Mouse (Mus musculus): ENCODE data around the gene Alg5.
"Not testable (repeated sequence)": the region's sequence is repeated elsewhere in the genome, so short reads cannot be mapped to it uniquely, and the experiment has no call there.

The Alg5 gene

DNA sequence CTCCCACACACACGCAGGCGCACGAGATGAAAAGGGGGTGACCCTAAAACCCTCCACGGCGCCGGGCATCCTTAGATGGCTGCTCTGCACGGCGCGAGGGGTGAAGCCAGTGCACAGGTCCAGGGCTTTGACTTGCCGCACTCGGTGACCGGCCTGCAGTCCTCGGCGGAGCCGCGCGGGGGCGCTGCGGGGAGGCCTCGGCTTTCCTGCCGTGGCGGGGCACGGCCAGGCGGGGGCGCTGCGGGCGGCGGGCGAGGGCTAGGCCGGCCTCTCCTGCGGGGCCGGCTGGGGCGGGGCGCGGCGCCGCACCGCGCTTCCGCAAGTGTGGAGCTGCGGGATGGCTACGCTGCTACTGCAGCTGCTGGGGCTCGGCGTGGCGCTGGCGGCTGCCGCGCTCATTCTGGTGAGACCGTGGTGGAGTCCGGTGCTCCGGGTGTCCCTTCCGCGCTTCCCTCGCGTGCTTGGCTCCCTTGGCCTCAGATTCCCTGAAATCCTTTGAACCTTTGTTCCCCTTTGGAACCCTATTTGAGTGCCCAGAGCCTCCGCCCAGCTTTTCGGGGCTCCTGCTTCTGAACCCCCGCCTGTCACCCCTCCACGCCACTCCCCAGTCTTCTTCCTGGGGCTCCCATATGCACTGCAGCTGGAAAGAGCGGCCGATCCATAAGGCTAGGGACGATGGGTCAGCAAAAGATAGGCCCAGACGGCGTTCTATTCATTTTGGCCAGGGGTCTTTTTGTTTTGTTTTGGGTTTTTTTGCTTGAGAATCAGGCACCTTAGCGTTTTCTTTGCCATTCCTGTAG is at the start of gene Alg5, which contains the start of gene Exosc8:
Gene Alg5, plus strand, starts transcription at position 293 of the 800 bp plus-strand sequence.
Gene Exosc8, minus strand, starts transcription at position 147 of the 800 bp plus-strand sequence.
- peak; percentile 88 for DNase-seq (ENCODE audit: low spot score)

DNA sequence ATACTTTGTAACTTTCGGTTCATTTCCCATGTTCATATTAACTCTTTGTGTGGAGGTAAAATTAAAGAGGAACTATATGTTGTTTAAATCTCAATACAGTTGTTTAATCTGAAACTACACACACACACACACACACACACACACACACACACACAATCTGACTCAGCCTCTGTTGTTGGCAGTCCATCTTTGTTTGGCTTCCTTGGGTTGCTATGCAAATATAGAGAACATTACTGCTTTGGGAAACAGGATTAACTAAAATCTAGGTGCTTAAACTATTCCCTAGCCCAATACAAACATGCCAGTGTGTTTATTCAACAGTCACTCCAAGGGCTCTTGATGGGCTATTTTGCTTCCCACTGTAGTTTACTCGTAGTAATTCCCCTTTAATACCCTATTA is 48.1 kb upstream of the Alg5 start:
- DNase-seq (ENCODE audit: low spot score): no peak

DNA sequence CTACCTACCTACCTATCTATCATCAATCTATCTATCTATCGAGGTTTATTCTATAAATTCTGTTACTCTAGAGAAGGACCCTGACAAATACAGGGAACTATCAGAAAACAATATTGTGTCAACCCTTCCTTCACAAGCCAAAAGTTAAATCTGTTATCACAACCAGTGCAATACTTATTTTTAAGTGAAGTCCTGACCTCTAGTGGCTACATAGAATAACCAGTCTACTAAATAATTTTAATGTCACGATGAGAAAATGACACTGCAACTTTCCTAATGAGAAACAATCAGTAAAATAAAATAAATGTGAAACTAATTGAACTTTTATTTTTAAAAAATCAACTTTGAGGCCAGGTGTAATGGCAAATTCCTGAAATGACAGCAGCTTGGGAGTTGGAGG is 46.2 kb upstream of the Alg5 start:
- peak; percentile 37 for DNase-seq (ENCODE audit: low spot score)

DNA sequence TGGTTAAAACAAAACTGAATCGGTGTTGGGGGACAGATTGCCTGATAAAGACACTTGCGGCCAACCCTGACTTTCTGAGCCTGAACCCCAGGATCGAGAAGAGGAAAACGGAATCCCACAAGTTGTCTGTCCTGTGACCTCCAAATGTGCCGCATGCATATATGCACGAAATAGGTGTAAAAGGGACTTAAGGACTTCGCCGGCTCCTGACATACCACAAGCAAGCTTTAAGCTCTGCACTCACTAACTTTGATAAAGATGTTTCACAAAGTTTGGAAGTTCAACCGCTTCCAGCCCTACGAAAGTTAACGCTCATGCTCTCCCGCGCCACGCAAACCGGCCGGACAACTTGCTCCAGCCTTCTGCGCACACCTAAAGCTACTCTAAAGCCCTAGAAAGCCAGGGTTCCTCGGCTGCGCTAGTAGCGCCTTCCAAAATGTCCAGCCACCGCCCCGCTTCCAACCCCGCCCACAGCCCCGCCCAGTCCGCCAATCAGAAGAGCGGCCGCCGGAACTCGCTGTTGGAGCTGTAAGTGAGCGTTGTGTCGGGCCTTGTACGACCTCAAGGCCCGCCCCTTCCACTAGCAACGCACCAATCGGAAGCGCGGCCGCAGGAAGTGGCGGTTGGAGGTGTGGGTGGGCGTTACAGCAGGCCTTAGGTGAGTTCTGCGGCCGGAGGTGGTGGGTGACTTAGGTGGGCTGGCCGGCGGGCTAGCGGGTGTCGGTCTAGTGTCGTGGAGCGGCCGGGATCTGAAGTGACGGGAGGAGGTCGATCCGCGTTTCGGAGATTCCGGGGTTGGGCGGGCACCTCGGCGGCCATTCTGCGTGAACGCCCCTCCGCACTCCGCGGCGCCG is 42.9 kb upstream of the Alg5 start, which contains the start of gene Supt20:
Gene Supt20, plus strand, starts transcription at position 606 of the 854 bp plus-strand sequence.
- peak; percentile 96 for DNase-seq (ENCODE audit: low spot score)

DNA sequence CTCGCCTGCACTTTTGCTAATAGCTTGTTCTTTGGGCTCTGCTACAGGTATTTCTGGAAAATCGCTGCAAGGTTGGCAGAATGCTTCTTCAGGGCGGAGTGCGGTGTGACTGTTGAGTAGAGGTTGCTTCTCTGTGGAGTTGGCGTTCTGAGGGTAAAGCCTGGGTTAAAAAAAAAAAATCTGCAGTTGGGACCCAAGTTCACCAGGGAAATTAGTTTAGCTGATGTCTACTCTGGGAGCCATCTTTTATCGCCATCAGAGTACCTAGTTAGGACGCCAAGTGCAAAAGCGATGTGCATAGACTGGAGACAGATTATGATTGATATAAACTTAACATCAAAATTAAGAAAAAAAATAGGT is 42.3 kb upstream of the Alg5 start:
- DNase-seq (ENCODE audit: low spot score): no peak

DNA sequence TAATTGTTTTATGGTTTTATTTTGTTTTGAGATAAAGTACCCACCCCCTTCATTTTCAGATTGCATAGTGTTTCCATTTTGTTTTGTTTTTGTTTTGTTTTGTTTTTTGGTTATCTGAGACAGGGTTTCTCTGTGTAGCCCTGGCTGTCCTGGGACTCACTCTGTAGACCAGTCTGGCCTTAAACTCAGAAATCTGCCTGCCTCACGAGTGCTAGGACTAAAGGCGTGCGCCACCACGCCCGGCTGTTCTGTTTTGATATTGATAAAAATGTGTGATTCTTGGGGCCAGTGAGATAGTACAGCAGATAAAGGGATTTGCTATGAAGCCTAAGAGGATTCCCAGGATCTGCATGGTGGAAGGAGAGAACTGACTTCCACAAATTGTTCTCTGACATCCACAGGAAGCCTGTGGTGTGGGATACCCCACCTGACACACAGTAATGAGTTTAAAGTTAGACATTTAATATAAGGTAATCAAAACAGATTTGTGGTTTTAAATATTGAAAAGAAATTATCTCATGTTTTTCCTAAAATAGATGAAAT is 35.5 kb upstream of the Alg5 start:
- DNase-seq (ENCODE audit: low spot score): no peak

DNA sequence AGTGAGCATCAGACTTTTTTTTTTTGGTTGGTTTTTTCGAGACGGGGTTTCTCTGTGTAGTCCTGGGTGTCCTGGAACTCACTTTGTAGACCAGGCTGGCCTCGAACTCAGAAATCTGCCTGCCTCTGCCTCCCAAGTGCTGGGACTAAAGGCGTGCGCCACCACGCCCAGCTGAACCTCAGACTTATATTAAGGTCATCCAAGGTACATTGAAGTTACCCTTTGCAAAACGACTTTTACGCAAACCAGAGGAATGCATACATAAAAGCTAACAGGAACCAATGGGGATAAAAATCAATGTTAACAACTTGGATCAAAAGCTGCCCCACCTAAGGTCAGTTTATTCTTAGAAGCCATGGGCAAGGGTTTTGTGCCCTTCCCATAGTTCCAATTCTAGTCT is 31.2 kb upstream of the Alg5 start:
- DNase-seq (ENCODE audit: low spot score): not testable (repeated sequence)

DNA sequence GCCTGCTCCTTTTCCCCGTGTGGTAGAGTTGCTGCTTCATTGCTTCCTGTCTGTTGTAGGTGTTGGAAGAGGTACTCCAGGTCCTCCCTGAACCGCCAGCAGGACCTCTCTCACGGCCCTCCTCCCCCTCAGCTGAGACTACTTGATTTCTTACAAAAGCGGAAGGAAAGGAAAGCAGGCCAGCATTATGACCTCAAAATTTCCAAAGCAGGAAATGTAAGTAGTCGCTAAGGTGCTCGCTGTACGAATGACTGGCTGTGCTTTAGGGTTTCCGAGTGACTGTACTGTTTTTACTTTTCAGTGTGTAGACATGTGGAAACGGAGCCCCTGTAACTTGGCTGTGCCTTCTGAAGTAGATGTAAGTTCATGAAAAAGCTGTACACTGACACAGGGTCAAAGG is 26.4 kb upstream of the Alg5 start:
- no peak for DNase-seq (ENCODE audit: low spot score)

DNA sequence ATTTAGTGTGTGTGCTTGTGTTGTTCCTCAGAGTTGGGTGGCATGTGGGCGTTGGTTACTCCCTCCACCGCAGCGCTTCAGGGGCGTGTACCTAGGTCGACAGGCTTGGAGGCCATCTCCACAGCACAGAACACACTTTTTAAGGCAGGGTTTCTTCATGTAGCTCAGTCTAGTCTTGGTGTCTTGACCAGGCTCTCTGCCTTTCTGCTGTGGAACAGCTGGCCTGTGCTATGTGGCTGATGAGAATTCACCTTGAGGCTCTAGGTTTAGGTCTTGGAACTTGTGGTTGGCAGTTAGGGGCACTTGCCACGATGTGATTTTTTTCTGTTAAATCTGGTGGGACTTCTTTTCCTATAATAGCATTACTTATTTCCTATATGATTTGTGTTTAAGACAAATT is 21.1 kb upstream of the Alg5 start, which contains the start of gene Gm21958:
Gene Gm21958, minus strand, starts transcription at position 101 of the 400 bp plus-strand sequence.
- DNase-seq (ENCODE audit: low spot score): no peak

DNA sequence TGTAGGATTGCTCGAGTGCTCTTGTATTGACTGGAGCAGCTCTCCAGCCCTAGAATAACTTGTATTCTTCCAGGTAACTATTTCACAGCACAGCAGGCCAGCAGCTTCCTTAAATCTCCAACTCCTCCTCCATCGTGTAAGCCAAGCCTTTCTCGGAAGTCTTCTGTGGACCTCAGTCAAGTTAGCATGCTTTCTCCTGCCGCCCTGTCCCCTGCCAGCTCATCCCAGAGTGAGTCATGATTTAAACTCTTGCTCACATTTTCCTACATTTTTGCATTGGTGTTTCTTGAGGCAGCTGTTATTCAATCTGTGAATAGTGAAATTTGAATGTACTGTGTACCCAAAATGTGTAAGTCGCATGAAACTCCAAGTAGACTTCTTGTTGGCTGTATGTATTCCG is 19.9 kb upstream of the Alg5 start:
- DNase-seq (ENCODE audit: low spot score): no peak

DNA sequence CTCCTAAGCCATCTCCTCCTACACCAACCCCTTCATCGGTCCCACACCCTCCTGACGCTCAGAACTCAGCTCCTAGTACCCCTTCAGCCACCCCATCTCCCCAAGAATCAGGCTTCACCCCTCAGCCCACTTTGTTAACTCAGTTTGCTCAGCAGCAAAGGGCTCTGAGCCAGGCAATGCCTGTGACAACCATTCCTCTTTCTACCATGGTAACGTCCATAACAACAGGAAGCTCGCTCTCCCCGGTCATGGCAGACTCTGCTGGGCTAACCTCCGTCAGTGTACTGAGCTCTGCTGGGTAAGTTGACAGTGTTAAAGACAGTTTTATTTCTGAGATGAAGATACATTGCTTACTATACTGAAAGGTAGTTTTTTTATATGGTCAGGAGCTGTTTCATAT is 18.0 kb upstream of the Alg5 start:
- DNase-seq (ENCODE audit: low spot score): no peak

DNA sequence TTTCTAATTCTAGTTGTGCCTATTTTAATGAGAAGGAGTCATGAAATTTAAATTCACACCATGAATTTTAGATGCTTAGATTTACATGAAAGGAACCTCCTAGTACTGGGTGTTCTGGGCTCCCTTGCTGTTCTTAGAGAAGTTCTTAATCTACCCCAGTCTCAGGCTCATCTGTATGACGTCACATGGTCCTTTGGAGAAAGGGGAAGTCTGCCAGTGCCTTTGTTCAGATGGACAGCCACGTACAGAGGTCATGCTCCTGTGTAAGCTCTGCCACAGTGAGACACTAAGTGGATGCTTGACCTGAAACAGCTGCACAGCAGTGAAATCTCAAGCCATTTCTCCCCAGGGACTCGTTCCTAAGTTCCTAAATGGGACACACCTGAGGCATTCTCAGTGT is 16.4 kb upstream of the Alg5 start:
- DNase-seq (ENCODE audit: low spot score): no peak

DNA sequence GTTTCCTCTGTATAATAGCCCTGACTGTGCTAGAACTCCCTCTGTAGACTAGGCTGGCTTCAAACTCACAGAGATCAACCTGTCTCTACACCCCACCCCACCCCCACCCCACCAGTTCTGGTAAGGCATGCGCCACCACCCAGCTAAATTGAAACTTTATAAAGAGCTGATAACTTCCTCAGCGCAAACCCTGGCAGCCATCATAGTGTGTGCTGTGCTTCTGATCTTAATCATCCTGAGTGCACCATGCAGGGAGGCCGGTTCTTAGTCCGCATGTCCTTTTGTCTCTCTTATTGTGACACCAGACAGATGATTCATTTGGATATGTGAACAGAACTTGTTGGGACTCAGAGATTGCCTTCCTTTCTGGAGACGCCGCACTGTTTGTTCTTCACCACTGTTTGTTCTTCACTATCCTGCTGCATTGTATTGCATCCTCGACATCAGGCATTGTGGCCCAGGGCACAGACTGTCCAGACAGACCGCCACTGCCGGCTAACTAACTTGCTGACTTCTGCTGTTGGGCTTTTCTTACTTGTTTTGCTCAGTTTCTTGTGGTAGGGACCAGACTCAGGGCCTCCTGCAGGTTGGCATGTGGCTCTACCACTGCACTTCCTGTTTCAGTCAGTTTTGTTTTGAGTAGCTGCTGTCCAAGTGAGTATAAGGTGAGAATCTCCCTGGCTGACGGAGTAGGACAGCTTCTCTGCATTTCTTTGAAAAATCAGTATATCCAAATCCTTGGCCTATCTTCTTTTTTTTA is 11.4 kb upstream of the Alg5 start:
- no peak for DNase-seq (ENCODE audit: low spot score)

DNA sequence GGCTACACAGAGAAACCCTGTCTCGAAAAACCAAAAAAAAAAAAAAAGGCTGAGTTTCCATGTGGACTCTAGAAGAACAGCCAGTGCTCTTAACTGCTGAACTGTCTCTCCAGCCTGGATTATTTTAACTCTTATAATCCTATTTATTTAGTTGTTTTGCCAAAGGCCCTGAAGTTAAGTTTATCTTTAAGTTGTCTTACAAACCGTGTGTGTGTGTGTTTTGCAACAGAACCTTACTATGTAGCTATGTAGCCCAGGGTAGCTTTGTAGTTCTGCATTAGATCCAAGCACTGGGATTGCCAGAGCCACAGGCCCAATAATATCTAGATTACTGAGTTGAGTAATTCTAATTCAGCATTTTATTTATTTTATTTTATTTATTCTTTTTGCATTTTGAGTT is 10.0 kb upstream of the Alg5 start:
- no peak for DNase-seq (ENCODE audit: low spot score)

DNA sequence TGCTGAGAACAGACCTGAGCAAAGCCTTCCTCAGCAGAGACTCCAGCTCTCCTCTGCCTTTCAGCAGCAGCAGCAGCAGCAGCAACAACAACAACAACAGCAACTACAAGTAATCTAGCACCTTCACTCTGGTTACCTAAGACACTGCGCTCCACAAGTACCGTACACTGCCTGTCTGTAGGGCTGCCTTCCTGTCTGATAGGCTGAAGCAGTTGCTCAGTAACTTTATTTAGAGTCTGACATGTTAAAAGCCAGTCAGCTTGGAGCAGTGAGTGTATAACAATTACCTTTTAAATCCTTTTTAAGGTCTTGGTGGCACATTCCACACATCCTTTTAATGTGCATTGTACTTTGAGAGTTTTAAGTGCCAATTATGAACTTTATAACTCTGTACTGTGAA is 7.8 kb upstream of the Alg5 start:
- DNase-seq (ENCODE audit: low spot score): no peak

DNA sequence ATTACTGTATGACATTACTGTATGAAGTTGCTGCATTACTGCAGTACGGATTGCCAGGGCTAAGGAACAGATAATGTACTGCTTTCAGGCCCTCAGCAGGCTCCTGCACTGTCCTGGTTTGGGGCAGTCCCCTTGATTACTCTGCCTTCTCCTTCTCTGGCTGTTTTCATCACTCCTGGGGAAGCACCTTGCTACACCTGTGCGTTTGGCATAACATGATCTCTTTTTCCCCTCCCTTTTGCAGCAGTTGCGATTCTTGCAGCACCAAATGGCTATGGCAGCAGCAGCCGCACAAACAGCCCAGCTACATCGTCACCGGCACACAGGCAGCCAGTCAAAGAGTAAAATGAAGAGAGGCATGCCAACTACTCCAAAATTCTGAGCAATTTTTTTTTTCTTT is 7.2 kb upstream of the Alg5 start:
- DNase-seq (ENCODE audit: low spot score): no peak

DNA sequence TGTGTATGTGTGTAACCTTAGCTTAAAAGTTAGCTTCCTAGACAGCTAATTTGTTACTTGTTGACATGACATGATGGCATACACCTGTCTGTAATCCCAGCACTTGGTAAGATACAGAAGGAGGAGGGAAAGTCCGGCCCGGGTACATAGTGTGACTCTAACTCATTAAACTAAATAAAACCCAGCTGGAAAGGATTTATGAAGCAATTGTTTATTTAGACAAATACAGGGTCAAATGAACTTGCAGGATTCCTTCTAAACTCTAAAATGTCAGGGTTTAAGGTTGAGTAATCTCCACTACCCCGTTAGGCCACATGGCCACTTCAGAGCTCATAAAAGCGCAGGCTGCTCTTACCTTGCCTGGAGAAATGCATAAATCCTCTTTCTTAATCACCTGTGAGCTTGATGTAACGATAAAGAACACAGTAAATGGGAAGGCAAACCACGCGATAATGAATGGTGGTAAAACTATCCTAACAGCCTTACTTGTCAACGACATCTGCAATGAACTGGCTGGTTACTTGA is 3.7 kb upstream of the Alg5 start:
- DNase-seq (ENCODE audit: low spot score): no peak

DNA sequence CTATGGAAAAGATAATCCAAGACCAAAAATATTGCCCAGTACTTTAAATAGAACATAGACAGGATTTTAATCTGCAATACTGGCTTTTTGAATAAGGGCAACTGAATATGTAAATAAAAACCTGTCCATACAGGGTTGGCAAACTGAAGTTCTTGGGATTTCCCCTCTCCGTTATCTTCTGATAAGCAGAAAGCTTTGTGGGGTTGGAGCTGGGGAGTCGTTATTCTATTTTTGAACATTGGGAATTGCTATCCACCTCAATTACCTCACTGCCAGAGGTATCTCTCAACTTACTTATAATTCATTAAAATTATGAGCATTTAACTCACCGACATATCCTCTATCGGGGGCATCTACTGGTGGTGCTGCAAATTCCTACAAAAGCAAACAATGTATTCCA is 3.0 kb upstream of the Alg5 start:
- no peak for DNase-seq (ENCODE audit: low spot score)

DNA sequence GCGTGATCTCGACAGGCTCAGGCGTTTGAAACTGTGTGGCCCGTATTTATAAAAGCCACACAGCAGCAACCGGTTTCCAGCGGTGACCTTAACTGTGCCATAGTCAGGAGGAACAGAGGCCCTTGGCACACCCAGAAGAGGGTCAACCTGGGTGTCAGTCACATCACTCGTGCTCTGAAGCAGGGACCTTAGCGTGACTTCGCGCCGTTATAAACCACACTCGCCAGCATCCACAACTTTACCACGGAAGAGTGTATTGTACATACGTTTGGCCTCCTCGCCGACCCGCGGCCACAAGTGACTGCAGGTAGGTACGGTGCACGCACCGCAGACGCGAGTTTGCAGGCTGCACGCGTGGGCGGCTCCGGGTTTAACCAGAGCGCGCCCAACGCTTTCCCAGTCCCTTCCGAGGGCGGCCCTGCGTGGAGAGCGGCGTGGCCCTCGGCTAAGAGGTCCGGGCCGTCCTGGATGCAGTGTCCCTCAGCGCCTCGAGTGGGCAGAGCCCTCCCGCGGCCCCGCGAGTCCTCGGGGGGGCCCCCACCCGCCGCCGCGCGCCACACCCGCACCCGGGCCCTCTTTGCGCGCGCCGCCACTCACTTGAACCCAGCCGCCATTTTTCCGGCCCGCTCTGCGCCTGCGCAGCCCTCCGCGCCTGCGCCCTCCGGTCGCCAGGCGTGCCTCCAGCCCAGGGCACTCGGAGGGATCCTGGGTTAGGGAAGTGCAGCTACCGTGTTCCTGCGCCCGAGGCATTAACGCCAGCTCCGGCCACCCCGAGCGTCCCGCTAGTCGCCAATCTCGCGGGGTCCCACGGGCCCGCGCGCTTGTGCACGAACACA is 710 bp upstream of the Alg5 start:
- DNase-seq (ENCODE audit: low spot score): peak; percentile 94

DNA sequence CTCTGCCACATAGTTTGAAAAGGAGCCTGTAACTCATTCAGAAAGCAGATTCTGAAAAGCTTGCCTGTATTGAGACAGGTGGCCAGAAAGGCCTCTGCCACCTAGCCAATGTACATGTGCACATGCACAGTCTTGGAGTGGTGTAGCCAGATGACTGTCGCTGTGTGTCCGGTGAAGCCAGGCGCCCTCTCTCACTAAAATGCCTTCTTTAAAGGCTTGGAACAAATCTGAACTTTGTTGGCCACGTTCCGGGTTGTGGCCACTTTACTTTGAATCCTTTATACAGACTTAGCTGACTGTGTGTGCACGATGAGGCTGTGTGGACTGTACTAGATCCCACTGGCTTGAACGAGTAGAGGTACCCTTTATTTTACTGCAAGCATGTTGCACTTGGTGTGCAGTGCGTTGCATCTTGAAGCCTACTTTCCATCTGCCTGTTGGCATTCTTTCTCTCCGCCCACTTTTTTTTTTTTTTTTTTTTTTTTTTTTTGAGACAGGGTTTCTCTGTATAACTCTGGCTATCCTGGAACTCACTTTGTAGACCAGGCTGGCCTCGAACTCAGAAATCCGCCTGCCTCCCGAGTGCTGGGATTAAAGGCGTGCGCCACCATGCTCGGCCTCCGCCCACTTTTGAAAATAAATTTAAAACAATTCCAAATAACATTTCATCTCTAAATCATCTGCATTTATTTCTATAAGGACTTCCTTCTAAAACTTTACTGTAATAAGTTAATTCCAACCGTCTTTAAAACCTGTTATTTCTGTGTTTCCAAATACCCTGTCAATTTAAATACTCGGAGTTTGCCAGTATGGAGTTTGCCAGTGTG is 975 bp downstream of the Alg5 start:
- peak; percentile 63 for DNase-seq (ENCODE audit: low spot score)

All from MN1 (cell line).